Mouse (Mus musculus) ovary, postnatal 14 days (tissue): ENCODE data around the gene Ltb4r2.

ENCODE experiments used
- DNase-seq: peaks from one replicate; pipeline ENCODE4 v3.0.0; 2022; ENCODE audit warnings: low spot score

The Ltb4r2 gene

DNA sequence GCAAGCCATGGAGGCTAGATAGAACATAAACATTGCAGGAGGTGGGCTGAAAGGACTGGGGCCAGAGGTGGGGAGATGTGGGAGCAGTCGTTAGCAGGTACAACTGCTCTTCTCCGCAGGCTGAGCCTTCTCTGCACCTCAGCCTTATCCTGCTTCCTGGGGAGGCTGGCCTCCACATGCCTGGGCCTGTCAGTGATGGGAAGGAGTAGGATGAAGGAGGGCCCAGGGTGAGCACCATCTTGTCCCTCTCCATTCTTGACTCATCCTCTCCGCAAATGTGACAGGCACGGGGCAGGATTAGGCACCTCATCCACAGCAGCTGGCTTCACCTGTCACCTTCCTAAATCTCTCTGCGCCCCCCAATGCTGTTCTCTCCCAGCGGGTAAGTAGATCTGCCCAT lies at the start of gene Ltb4r2:
Gene Ltb4r2 (plus strand): TSS at position 266 of the 400 bp plus-strand sequence.
- no peak for DNase-seq

DNA sequence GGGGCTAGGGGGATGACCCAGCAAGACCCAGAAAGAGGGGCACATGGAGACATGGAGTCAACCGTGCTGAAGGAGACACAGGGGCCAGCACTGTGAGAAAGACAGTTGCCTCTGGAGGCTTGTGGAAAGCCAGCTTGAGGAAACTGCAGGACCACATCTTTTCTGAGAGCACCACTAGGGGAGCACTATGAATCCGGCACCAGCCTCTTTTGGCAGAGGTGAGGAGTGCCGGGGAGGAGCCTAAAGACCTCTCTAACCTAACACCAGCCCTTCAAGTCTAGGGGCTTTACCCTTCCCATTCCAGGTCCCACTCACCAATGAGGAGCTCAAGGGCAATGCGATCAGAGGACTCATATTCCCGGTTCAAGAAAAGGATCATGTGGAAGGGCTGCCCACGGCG lies 49.4 kb upstream of the Ltb4r2 start:
- no peak for DNase-seq

DNA sequence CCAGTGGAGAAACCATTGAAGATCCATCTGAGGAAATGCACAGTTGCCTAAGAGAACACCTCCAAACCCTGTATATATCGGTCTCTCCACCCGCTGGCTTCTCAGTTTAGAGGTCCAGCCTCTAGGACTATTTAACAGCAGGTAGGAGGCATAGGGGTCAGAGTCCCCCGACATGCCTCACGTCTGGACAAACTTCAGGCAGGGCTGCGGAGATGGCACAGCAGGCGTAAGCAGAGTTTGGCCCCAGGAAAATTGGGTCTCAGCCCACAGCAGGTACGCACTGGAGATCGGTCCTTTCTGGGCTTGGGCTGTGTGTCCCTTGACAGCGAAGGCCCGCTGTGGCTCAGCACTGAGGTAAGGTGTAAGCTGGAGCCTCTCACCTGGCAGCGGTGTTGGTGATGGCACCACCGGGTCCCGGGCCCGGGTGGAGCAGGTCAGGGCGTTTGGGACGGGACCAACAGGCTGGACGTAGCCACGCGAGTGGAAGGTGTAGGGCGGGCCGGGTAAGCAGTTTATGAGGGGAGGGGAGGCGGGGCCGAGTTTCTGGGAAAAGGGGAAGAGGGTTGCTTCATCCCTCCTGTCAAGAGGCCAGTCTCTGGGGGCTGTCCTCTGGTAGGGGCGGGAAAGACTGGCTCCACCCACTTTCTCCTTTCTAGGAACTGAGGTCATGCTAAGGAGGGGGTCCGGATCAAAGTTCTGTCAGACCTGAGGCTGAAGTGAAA lies 48.1 kb upstream of the Ltb4r2 start:
- no peak for DNase-seq

DNA sequence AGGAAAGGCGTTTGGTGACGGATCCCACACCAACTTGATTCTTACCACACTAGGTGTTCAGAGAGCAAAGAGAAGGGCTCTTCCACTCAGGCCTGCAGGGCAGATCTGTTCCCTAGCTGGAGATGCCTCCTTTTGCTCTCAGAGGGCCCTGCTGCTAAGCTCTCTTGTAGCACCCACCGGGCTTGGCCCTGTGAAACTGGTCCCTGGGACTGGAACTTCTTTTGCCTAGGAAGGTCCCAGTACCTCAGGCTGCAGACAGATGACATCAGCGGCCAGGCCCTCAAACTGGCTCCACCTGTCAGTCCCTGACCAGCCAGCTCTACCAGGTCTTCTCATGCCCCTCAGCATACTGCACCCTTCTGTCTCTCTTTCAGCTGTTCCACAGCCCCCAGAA lies 47.5 kb upstream of the Ltb4r2 start, which contains the start of gene Tgm1:
Gene Tgm1 (minus strand): TSS at position 198 of the 394 bp plus-strand sequence.
- DNase-seq: no peak

DNA sequence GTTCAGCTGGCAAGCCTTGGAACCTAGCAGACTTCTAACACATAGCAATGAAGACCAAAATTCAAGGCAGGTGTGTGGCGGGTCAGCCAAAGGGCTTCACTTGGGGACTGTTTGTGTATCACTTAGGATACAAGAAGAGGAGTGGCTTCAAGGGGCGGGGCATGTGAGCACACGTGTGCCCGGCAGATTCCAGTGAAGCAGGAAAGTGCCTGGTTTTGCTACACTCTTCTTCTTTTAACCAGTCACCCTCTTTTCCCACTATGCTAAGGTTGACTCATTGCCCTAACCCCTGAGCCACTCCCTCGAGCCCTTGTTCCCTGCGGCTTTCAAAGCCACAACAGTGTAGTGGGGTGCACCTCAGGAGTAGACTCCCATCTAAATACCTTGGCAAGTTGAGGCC lies 46.3 kb upstream of the Ltb4r2 start:
- DNase-seq: no peak

DNA sequence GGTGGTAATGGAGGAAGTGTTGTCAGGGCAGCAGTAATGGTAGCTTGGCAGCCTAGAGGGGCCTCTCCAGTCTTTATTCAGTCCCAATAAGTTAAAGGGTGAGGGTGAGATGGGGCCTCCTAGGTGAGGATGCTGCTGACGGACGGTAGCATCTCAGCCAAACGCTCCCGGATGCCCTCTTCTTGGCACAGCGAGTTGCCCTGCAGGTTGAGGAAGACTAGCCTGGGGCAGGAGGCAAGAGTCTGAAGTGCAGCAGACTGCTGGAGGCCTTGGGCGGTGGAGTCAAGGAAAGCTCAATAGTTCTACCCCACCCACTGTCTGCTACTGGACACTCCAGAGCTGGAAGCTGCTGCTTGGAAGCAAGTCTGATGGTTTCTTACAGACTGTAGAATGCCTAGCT lies 45.0 kb upstream of the Ltb4r2 start:
- DNase-seq: no peak

DNA sequence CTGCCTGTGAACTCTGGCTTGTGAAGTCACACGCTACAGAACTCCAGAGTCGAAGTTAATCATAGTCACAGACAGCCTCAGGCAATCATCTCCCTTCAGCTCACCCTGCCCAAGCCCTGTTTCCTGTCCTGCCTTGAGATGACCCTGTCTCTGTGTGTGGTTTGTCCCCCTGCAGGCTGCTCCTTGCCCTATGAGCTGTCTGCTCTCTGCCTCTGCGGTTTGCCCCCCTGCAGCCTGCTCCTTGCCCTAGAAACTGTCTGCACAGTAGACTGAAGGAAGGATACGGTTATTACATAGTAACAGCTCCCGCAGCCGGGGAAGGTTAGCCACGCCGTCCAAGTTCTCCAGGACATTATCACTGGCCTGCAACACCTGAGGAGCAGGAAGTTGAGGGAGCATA lies 44.3 kb upstream of the Ltb4r2 start:
- DNase-seq: no peak

DNA sequence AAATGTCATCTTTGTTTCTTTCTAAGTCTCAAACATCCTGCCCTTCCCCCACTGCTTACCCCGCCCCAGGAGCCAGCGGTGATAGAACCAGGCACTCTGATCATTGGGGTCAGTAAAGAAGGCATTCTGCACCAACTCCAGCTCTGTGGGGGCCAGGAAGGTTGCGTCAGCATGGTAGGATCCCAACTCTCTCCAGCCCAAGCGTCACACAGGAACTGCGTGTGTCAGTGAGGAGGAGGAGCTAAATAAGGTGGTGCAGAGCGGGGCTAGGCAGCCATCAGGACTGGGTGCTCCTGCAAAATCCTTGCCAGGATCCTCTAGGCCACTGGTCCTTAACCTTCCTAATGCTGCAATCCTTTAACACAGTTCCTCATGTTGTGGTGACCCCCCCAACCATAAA lies 41.5 kb upstream of the Ltb4r2 start:
- no peak for DNase-seq

DNA sequence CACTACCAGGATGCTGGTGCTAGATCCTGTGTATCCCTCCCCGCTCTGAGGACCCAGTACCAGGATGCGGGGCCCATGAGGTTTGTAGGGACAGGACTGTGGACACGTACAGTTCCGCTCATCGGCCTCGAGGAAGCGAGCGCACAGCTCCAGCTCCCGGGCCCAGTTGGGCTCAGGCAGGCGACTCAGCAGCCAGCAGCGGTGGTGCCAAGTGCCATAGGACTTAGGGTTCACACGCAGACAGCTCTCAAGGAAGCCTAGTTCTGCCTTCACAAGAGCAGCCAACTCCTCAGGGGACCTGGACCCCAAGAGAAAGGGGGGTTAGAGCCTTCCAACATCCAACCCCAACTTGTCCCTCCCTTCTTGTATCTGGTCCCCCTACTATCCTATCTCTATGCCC lies 40.6 kb upstream of the Ltb4r2 start:
- no peak for DNase-seq

DNA sequence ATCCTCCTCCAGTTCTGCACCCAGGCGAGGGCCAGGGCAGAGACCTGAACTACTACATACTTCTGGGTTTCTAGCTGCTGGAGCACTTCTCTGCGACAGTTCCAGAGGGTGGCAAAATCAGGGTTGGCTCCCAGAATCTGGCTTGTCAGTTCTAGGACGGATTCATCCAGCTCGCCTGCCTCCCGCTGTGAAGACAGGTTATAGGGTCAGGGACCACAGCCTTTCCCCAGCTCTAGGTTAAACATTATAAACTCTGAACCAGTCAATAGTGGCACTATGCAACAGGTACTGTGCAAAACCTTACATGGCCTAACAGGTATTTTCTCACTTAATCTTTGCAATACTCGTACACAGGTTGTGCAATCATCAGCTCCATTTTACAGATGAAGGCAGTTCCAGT lies 40.2 kb upstream of the Ltb4r2 start:
- no peak for DNase-seq

DNA sequence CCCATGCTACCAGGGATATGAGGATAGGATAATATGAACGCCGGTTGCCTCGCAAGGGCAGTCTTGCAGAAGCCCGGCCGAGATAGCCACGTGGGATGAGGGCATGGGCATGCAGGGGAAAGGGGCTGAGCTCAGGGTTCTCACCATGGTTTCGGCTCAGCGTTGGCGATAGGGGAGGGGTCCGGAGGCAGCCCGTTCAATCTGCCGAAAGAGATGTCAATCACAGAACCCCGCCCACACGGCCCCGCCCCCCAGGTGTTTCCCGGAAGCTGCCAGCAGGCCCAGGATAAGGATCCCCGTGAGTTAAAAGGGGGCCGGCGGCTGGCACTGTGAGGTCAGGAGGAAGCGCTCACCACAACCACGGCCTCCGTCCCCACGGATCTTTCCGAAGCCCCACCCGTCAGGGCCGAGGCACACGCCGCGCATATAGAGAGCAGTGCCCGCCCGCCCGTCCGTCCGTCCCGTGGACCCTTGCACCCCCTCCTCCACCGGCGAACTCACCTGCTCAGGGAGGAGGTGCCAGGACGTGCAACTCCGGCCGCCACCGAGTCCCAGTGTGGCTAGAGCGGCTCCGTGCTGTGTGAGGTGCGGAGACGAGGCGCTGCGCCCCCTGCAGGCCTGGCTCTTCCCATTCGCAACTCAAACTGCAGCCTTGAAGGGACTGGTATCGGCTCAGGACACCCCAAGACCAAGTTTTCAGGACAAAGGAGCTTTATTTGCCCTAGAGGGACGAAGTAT lies 39.4 kb upstream of the Ltb4r2 start, which contains the start of gene Rabggta:
Gene Rabggta (minus strand): TSS at position 564 of the 738 bp plus-strand sequence.
- DNase-seq: peak; percentile 82

DNA sequence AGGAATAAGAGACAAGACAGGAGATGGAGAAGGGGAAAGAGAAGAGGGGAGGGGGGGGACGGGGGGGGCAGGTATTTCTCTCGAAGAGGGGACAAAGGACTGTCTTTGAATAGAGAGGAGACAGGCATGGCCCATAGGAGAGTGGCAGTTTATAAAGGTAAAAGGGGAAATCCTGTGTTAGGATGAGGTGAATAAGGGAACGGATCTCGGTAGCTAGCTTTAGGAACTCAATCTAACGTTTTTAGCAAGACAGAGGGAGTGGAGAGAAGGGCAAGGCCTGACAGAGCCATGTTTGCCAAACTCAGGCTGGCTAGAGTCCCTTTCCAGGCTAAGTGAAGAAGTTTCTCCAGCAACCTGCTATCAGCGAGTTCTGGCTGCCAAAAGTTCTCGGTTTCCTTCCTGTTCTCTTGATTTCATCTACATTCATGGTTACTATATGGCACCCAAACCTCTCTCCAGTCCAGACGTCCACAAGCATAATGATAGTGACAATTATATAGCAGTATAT lies 38.7 kb upstream of the Ltb4r2 start:
- no peak for DNase-seq

DNA sequence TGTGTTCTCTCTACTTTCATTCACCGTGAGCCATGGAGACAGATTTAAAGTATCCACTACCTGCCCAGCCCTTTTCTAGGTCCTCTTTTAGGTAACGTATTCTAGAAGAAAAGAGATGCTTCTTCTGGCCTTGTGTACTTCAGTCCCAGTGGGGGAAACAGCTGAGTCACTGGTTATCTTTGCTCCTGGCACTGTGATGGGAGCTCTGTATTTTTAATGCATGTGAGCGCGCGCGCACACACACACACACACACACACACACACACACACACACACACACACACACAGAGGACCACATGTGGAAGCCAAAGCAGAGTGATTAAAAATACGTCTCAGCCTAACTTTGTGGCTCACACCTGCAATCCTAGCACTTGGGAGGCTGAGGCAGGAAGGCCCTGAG lies 37.8 kb upstream of the Ltb4r2 start:
- DNase-seq: no peak

DNA sequence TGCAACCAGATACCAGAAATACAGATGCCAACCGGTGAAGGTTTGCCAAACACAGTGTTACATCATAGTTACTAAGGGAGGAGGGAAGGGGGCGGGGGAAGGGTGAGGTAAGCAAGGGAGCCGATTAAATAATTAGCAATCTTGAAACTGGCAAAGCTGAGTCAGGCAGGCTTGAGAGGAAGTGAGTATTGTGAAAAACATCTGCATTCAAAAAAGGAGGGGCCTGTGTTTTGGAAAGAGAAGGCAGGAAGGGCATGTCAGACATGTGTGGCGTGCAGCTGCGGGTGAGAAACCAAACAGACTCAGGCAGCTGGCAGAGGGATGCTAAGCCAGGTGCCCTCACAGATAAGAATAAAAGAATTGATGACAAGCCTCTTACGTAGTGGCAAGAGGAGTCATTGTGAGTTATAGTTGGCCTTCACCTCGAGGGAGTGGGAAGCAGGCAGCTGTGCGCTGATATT lies 36.8 kb upstream of the Ltb4r2 start:
- DNase-seq: no peak

DNA sequence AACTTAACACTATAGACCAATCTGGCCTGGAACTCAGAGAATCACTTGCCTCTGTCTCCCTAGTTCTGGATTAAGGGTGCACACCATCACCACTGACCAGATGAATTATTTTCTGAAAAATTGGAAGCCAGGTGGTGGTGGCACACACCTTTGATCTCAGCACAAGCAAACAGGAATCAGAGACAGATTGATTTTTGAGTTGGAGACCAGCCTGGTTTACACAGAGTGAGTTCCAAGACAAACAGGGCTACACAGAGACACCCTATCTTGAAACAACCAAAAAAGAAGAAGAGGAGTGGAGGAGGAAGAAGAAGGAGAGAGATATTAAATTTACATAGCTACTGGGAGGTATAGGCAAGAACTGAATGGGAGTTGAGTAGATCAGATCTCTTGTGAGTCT lies 35.0 kb upstream of the Ltb4r2 start:
- DNase-seq: no peak

DNA sequence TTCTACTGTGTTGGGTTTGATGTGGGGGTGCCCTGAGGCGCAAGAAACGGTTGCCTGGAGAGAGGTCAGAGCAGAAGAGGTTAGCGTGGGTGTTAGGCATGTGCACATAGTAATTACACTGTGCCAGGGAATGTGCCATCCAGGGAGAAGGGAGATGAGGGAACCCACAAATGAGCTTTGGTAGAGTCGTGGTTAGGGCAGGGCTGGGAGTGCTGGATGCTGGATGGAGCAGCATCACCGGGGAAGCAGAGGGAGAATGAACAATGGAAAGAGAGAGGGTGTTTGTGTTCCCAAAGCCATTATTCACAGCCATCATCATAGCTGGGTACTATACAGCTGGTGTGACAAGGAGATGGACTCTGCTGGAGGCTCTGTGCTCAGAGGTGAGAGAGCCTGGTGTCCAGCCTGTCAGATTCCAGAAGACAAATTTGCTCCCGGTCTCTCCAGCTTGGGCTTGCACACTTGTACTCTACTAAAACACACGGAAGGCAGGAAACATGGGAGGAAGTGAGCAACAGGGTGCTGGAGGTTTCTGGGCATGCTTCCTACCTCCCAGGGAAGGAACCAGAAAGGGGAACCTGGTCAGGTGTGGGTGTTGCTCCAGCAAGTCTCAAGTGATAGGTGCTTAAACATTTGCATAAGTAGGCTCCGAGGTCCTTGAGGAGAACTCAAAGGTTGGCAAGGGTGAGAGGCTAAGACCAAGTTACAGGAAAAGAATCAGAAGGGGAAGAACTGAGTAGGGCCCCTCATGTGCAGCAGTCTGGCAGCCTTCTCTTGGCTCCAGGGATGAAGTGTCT lies 33.1 kb upstream of the Ltb4r2 start:
- no peak for DNase-seq

DNA sequence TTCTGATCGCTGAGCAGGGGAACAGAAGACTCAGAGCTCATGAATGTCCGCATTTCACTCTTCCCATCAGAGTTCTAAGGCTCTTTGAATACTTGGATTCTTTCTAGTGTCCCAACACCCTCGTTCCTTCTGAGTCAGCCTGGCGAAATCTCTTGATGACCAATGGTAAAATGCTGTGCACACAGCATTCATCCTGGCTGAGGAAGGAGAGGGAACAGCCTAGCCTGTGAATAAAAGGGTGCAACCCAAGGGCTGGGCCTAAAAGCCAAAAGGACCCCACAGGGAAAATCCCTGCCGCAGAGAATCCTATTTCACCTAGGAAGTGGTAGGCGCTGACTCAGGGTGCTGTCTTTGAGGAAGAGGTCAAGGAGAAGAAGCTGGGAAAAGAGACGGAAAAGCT lies 31.1 kb upstream of the Ltb4r2 start:
- no peak for DNase-seq

DNA sequence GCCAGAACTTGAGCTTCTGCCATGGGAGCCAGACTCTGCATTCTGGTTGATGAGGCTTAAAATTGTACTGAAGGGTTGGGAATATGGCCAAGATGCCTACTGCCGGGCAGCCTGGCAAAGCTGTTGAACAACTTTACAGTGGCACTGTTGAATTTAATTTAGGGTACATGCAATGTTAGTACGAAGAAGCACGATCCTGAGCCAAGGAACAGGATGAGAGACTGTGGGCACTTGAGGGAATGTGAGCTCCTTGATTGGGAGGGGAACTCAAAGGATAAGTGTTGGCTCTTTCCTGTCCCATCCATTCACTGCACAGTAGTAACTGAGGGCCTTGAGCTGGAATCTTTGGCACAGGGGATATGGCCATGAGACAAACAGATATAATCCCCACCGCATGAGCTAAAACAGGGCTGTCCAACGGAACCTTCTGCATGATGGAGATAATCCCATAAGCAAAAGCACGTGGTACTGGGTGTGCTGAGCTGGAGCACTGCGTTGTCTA lies 30.6 kb upstream of the Ltb4r2 start:
- no peak for DNase-seq

DNA sequence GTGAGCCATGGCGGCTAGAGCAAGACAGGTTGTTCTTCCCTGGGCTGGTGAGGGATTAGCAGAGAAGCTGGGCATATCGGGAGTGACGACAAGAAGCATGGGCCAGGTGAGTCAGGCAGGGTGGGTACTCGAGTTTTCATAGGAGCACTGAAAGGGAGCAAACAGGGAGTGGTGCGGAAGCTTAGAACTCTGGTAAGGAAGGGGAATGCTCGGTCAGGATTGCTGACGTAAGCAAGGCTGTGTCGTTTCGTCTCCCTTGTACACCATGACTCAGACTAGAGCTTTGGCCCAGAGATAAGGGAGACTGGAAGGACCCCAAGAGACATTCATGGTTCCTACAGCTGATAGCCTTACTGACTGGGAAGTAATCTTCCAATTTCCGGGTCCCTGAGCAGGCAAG lies 27.3 kb upstream of the Ltb4r2 start:
- DNase-seq: no peak

DNA sequence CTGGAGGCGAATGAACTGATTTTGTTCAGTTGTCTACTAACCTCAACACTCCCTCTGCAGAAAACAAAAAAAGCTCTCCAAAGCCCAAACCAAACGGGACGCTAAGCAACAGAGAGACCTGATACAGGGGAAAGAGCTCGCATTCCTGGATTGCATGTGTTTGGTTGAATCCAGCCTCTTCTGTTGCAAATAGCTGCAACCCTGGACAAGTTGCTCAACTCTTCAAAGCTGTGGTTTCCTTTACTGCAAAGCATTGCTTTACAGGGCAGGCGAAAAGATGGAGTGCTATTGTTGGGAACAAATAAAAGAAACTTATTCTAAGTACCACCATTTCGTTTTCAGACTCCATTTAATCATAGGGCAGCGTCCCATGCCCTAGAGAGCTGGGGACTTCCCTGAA lies 26.4 kb upstream of the Ltb4r2 start:
- DNase-seq: no peak

DNA sequence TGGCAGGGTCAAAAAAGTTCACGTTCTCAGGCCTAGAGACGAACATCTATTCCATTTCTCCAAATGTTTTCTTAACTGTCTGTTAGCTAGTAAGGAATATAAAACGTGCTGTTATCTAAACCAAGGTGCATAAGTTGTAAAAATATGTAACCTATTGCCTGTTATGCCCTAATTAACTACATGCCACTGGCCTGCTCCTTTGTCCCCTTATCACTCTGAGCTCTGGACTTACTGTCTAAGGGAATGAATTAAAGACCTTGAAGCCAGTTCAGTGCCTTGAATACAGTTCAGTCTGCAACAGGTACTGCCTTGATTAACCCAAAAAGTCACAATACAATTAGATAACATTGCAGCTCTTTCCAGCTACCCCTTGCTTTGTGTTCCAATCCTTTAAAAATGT lies 25.9 kb upstream of the Ltb4r2 start:
- no peak for DNase-seq

DNA sequence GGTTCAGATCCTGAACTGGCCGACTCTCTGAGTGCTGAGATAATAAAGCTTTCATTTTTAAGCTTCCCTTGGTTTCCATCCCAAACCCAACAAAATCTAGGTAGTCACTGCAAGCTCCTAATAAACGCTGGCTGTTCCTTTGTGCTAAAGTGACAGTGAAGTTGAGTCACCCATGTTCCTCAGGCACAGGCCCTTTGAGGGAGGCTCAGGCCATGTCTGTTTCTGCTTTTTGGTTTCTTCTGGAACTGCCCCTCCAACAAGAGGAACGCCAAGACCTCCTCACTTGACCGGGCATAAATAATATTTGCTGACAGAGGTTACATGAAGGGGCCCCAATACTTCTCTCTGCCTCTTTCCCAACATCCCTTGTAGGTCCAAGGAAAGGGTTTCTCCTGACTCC lies 25.5 kb upstream of the Ltb4r2 start:
- no peak for DNase-seq
